Mouse (Mus musculus) thymus, adult 2 months (tissue): ENCODE measurements around the gene Setd3. TPM values are rescaled to one million over a fixed set of nuclear protein-coding genes. Genes with fewer than 3 reads are reported as not detected.

Experiments
- DNase-seq: peaks from one replicate; pipeline ENCODE4 v3.0.0; 2021
- H3K27ac ChIP-seq: fragments of 200-500 bp; 2 replicates; pipeline ENCODE4 v1.5.1; 2012; ENCODE audit warnings: low read length, control low read depth; ENCODE audit not compliant: control insufficient read depth, insufficient read depth
- H3K27me3 ChIP-seq: fragments of 200-500 bp; 2 replicates; pipeline ENCODE4 v1.6.1; 2012; ENCODE audit warnings: mild to moderate bottlenecking, low read length, moderate library complexity, mixed read lengths; ENCODE audit not compliant: control insufficient read depth, insufficient read depth
- H3K36me3 ChIP-seq: fragments of 200-500 bp; 2 replicates; pipeline ENCODE4 v1.6.1; 2012; ENCODE audit warnings: mild to moderate bottlenecking, low read length, moderate library complexity; ENCODE audit not compliant: control insufficient read depth, insufficient read depth
- H3K4me1 ChIP-seq: fragments of 200-500 bp; replicated peaks from 2 replicates; pipeline ENCODE4 v1.6.1; 2012; ENCODE audit warnings: low read length; ENCODE audit not compliant: control insufficient read depth, insufficient read depth
- H3K4me3 ChIP-seq: fragments of 200-500 bp; 2 replicates; pipeline ENCODE4 v1.5.1; 2012; ENCODE audit warnings: mild to moderate bottlenecking, low read length, control low read depth, moderate library complexity; ENCODE audit not compliant: control insufficient read depth, insufficient read depth
- CTCF ChIP-seq: fragments of 200-500 bp; IDR thresholded peaks from 2 replicates; pipeline ENCODE4 v1.5.1; 2012; ENCODE audit warnings: mild to moderate bottlenecking, control low read depth, low read length, moderate library complexity, borderline replicate concordance; ENCODE audit not compliant: control insufficient read depth, poor library complexity, insufficient read depth; ENCODE audit errors: extremely low read depth
- POLR2A ChIP-seq: fragments of 200-500 bp; IDR thresholded peaks from 2 replicates; pipeline ENCODE4 v1.6.1; 2012; ENCODE audit warnings: mild to moderate bottlenecking, low read length, control low read depth, moderate library complexity; ENCODE audit not compliant: control insufficient read depth, poor library complexity, insufficient read depth; ENCODE audit errors: extremely low read depth
- WGBS: fragments of 180-500 bp; shearing (Covaris S2); methylation state at CpG from one replicate; pipeline ENCODE4 v1.1.7; 2018; 5-methylcytosine and 5-hydroxymethylcytosine counted together
- polyA plus RNA-seq: library from polyadenylated mRNA; depleted of rRNA; stranded (reverse); fragments of >200 nt; gene quantifications from 2 replicates; pipeline ENCODE4 v1.2.3, GENCODE M21; 2012

Setd3 gene
- polyA plus RNA-seq, 1 experiment = 28.5 TPM

GRCm38 (mm10) chr12:108133181-108133580 lies 45.9 kb downstream of the Setd3 start:
- DNase-seq = no peak
- Histone ChIP-seq H3K4me1 (peaks cover 5% of the 10 kb centered on the region), H3K4me3 (no peak overlapping the region), H3K27ac (no peak overlapping the region), H3K36me3 (peaks cover 35% of the 10 kb centered on the region), H3K27me3 (no peaks in the 10 kb centered on the region)
- TF ChIP-seq CTCF (no peak), POLR2A (no peak)
- WGBS = 97% methylated on average over 2 of the region's 2 CpGs

DNA sequence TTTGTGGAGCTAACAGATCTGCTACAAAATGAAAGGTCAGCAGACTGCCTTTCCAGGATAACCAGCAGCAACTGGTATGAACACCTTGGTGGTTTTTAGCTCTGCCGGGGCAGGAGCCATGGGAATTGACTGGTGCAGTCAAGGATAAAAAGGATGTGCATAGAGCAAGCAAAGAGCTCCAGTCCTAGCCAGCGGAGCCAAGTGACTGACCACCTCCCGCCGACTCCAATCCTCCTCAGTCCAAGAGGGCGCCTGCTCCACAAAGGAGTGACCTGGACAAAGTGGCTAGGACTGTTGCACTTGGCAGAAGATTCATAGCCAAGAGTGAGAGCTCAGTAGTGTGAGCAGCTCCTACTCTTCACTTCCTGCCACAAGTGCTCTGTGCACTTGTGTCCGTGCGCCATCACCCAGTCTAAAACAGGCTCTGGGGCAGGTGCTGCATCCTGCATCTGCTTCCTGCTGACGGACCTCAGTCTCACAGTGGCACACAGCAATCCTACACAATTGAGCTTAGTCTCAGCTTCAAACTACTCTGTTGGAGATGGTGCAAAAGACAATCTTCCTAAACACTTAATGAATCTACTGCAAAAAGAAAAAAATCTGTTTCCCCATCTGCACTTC lies 46.6 kb downstream of the Setd3 start:
- H3K4me1 ChIP-seq = peaks cover 5% of the 10 kb centered on the region
- no peak overlapping the region for H3K4me3 ChIP-seq
- no peaks in the 10 kb centered on the region for H3K27me3 ChIP-seq
- H3K36me3 ChIP-seq = peaks cover 30% of the 10 kb centered on the region
- H3K27ac ChIP-seq = no peak overlapping the region
- TF ChIP-seq CTCF (no peak), POLR2A (no peak)
- peak; percentile 25 for DNase-seq
- 71% methylated on average over 8 of the region's 8 CpGs for WGBS

DNA sequence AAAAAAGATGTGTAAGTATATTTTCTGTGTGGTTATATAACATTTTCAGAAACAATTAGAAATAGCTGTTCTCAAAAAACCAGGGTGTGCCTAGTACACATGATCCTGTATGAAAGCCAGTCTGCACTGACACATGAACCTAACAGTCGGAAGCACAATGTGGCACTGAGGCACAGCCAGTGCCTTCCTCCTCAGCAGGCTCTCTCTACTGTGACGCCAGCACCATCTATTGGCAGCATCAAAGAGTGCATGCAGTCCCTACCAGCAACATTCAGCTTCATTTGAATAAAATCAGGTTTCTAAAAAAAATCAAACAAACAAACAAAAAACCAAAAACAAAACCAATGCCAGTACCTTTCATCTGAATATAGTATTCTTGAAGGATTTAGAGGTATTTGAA lies 57.8 kb downstream of the Setd3 start:
- peaks cover 16% of the 10 kb centered on the region for H3K36me3 ChIP-seq
- H3K27ac ChIP-seq = no peak overlapping the region
- WGBS = 19% methylated on average over 2 of the region's 2 CpGs
- TF ChIP-seq CTCF = peak; percentile 80; the same call in 1 of the 2 replicates
- no peak for TF ChIP-seq POLR2A
- no peaks in the 10 kb centered on the region for H3K4me1 ChIP-seq
- no peaks in the 10 kb centered on the region for H3K27me3 ChIP-seq
- H3K4me3 ChIP-seq = no peak overlapping the region
- DNase-seq = peak; percentile 73

DNA sequence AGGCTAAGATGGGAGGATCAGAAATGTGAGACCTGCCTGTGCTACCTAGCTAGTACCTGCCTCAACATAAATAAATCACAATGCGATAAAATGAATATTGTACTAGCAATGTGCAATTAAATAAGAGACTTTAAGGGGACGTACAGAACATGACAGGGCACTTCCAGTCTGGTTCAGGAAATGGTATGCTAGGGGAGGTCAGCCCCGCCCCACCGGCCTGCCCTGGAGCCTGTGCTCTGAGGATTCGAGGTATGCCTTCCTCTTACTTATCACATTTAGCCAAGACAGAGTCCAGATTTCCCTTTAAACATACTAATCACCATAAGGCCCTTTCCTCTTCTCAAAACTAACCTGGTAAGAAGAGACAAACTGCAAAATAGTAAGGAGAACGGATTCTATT lies 58.7 kb downstream of the Setd3 start:
- no peak overlapping the region for H3K4me3 ChIP-seq
- WGBS = 72% methylated on average over 6 of the region's 6 CpGs
- H3K27ac ChIP-seq = no peak overlapping the region
- H3K36me3 ChIP-seq = peaks cover 18% of the 10 kb centered on the region
- H3K4me1 ChIP-seq = no peaks in the 10 kb centered on the region
- TF ChIP-seq POLR2A = no peak
- no peak for TF ChIP-seq CTCF
- DNase-seq = no peak
- H3K27me3 ChIP-seq = no peaks in the 10 kb centered on the region

- 94% methylated on average over 9 of the region's 9 CpGs for WGBS
- no peak for DNase-seq
- H3K36me3 ChIP-seq = peaks cover 18% of the 10 kb centered on the region
Observed at GRCm38 (mm10) chr12:108119930-108120329, 59.2 kb downstream of the Setd3 start.

GRCm38 (mm10) chr12:108118902-108119531 lies 60.1 kb downstream of the Setd3 start:
- no peak for DNase-seq
- Histone ChIP-seq H3K36me3 (peaks cover 23% of the 10 kb centered on the region), H3K27me3 (no peaks in the 10 kb centered on the region), H3K4me1 (no peaks in the 10 kb centered on the region), H3K4me3 (no peak overlapping the region), H3K27ac (no peak overlapping the region)
- 94% methylated on average over 19 of the region's 19 CpGs for WGBS
- TF ChIP-seq CTCF (no peak), POLR2A (no peak)

More at GRCm38 (mm10) chr12:108119930-108120329, 59.2 kb downstream of the Setd3 start:
- no peaks in the 10 kb centered on the region for H3K27me3 ChIP-seq
- TF ChIP-seq POLR2A (no peak), CTCF (no peak)
- H3K4me1 ChIP-seq = no peaks in the 10 kb centered on the region
- no peak overlapping the region for H3K27ac ChIP-seq
- no peak overlapping the region for H3K4me3 ChIP-seq

GRCm38 (mm10) chr12:108118503-108118901 lies 60.6 kb downstream of the Setd3 start:
- Histone ChIP-seq H3K4me1 (no peaks in the 10 kb centered on the region), H3K27me3 (no peaks in the 10 kb centered on the region), H3K27ac (no peak overlapping the region), H3K4me3 (no peak overlapping the region), H3K36me3 (peaks cover 23% of the 10 kb centered on the region)
- TF ChIP-seq CTCF = no peak
- no peak for TF ChIP-seq POLR2A
- WGBS = 92% methylated on average over 10 of the region's 10 CpGs
- no peak for DNase-seq
